Mouse (Mus musculus) thymus, postnatal 10 days (tissue): ENCODE results near the gene Mical1.

Experiments used
- DNase-seq, 2 experiments: peaks; one replicate each; pipeline ENCODE4 v3.0.0; 2021; ENCODE audit warnings: low spot score in 2 of 2

The Mical1 gene

DNA sequence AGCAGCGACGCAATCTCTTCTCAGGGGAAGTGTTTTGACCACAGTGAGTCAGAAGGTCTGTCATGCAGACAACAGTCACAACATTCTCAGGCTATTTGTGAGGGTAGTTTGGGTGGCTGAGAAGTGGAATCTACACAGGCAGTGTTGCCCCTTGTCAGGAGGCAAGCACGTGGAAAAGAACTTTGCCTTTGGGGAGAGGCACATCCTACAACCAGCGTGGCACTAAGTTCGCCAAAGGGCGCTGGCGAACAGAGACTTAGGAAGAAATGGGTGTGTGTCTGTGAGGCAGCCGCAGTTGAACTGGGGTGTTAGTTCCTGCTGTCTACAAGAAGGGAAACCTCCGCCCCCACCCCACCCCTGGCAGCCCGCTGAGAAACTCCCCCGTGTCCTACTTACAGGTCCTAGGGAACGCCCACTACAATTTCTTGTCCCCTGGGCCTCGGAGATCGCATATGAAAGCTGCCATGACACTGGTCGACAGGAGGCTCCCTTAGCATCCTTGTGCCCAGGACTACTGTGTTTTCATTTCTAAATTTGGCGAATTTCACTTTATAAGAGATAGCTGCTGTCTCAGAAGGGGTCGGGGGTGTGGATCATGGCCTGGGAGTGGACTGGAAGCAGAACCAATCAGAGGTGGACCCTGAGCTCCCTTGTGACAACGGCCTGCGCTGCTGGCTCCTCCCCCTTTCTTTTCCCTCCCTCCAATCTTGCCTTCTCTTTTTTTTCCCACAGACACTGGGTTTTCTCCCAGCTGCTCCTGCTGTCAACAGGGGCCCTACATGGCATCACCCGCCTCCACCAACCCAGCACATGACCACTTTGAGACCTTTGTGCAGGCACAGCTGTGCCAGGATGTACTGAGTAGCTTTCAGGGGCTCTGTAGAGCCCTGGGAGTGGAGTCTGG, 1.4 kb downstream of the Mical1 start:
- DNase-seq: peak; percentile 67 to 68

DNA sequence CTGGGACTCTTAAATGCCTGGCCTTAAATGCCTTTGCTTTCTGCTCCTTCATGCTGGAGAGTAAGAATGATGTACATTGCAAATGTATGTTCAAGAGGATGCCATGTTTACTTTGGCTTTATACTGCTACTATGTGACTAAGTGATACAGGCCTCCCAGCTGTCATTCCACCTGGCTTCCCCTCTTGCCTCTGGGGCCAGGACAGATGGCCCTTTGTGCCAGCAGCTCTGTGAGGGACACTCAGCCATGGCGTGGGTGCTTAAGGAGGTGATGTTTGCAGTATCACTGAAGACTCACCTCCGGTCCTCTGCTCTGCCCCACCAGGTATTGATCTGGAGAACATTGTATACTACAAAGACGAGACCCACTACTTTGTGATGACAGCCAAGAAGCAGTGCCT, 3.8 kb downstream of the Mical1 start:
- no peak for DNase-seq

- DNase-seq: no peak
Measured at GRCm38 (mm10) chr10:41480938-41481880, 5.1 kb downstream of the Mical1 start.

- DNase-seq: no peak
Measured at GRCm38 (mm10) chr10:41482446-41482845, 6.3 kb downstream of the Mical1 start.

DNA sequence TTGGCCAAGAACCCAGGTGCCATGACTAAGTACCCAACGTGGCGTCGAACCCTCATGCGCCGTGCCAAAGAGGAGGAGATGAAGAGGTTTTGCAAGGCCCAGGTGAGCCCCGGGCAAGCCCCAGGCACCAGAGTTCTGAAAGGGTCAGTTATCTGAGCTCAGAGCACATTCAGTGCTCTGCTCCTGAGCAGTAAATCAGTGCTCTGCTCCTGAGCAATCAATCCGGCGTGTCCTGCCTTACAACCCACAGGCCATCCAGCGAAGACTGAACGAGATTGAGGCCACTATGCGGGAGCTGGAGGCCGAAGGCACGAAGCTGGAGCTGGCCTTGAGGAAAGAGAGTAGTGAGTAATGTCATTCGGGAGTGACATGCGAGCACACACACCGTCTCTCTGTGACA, 9.7 kb downstream of the Mical1 start:
- DNase-seq: no peak

DNA sequence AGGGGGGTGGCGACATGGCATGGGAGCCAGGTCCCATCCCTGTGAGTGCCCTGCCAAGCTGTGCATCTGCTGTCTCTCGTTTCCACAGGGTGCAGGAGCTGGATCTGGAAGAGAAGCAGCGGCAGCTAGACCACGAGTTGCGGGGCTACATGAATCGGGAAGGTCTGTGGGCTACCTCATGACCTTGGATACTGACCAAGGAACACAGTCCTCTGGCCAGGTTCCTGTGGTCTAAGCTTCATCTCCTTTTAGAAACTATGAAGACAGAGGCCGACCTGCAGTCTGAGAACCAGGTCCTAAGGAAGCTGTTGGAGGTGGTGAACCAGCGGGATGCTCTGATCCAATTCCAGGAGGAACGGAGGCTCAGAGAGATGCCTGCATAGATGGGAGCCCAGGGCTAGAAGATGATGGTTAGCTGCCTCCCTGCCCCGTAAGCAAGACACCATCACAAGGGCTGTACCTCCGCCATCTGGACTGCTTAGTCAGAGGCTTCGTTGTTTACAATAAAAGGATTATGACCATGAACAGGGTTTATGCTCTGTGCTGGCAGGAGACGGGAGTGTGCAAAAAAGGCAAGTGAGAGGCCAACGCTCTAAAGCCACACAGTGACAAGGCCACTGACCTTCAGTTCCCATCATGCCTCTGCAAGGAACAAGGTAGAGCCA, 10.5 kb downstream of the Mical1 start:
- no peak for DNase-seq

DNA sequence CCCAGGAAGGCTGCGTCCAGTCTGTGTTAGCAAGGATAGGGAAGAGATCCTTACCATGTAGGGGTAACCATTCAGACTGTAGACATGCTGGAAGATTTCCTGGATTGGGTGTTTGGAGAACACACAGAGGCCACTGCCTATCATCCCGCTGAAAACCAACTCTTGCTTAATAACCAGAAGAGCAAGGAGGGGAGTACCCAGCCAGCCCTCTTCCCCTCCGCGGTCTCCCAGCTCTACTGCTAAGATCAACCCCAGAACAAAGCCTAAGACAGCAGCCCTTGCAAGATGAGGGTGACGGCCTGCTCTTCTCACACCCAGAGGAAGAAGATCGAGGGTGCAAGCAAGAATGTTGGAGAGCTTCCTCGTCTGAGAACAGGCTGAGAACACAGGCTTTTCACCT, 12.8 kb downstream of the Mical1 start:
- DNase-seq: no peak

DNA sequence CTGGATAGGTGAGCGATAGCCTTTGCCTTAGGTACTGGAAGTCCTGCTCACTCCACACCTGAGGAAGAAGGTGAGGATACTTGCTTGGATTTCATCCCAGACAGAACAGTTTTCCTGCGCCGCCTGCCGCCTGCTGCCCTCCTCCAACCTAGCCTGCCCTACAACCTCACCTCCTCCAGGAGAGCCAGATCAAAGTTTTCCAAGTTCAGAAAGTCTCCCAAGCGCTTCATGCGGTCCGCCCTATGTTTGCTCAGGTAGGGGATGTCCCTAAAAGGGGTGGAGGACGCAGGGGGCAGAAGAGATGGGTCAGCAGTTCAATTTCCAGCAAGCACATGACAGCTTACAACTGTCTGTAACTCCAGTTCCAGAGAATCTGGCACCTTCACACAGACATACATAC, 13.2 kb downstream of the Mical1 start:
- no peak for DNase-seq

GRCm38 (mm10) chr10:41489708-41490517, 13.8 kb downstream of the Mical1 start, which contains the start of the genes Smpd2 and Ppil6:
Gene Smpd2 (minus strand): TSS chr10:41490369.
Gene Ppil6 (plus strand): TSS chr10:41490439.
- DNase-seq: peak; percentile 88 to 90

GRCm38 (mm10) chr10:41490518-41490873, 14.4 kb downstream of the Mical1 start:
- DNase-seq: no peak

GRCm38 (mm10) chr10:41491111-41491510, 15.0 kb downstream of the Mical1 start:
- no peak for DNase-seq

GRCm38 (mm10) chr10:41500941-41501340, 24.8 kb downstream of the Mical1 start:
- DNase-seq: no peak

DNA sequence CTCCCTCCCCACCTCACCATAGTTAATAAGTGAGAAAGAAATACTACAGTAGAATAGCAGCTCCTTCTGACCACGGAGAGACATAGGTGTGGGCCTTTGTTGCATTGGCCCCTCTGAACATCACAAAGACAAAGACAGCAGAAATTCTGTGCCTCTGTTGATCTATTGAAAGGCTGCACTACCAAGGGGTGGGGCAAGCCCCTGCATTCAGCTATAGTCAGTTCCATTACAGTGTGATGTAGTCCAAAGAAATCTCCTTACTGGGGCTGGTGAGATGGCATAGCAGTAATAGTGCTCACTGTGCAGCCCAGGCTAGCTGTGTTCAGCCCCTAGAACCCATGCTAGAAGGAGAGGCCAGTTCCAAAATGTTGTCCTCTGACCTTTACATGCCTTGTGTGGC, 28.9 kb downstream of the Mical1 start:
- no peak for DNase-seq

GRCm38 (mm10) chr10:41505446-41505845, 29.3 kb downstream of the Mical1 start:
- peak; percentile 40 to 65 for DNase-seq

GRCm38 (mm10) chr10:41509160-41509559, 33.0 kb downstream of the Mical1 start:
- peak in 1 of 2 experiments; percentile 35 for DNase-seq

GRCm38 (mm10) chr10:41514301-41514700, 38.2 kb downstream of the Mical1 start:
- no peak for DNase-seq

DNA sequence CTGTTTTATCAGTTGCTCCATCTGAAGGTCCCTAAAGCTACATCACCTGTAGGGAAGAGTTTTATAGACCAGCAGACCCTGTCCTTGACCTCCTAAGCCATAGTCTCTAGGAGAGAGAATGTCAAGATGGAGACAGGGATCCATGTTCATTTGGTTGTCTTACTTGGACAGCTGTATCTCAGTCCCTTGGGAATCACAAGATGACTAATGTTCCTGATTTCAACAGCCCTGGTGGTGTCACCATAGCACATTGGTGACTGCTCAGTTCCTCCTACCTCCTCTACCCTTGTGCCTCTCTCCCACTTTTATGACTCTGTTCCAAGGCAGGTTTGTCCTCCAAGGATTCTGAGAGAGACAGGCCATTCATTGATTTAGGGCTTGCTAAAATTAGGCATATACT, 38.8 kb downstream of the Mical1 start:
- no peak for DNase-seq

GRCm38 (mm10) chr10:41518508-41518980, 42.4 kb downstream of the Mical1 start:
- DNase-seq: peak; percentile 78 to 82

GRCm38 (mm10) chr10:41518981-41519618, 43.0 kb downstream of the Mical1 start, which contains the start of gene Cd164:
Gene Cd164 (plus strand): TSS chr10:41519414.
- DNase-seq: peak; percentile 88 to 93
